Mouse (Mus musculus): ENCODE results near the gene Ubqln3.

The Ubqln3 gene

DNA sequence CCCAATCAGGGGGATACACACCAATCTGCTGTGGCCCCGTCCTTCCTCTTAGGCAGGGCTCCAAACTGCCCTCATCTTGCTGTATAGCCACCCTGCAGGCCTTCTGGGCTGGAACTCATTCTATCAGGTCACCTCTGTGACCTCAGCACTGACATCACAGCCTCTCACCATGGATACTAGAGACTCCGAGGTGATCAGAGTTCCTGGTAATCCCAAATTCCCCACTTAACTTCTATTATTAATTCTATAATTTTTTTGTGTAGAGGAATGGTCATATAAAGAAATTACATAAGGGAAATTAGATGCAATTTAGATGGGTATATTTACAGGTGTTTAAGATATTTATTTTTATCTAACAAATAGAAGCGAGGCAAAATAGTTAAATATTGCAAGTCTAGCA is at the start of gene Ubqln3:
TSS of gene Ubqln3 (minus strand) at position 101 of the 400 bp plus-strand sequence.
- no peak for DNase-seq (ENCODE audit: low spot score in 2 of 2)

DNA sequence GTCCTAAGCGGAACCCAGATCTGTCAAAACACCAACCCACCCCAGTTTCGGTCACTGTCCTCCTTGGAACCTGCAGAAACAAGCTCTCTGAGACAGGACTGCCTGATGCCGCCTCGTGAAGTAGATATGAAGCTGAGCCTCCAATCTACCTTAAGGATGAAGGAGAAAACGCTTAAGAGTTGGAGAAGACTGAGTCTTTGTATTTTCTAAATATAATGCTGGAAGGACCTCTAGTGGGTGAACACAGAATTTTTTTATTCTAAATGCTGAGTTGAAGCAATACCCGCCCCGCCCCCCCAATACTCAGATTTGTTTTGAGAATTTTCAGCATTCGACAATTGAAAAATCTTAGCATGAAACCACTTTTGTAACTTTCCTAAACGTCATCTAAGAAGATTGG is 48.2 kb upstream of the Ubqln3 start:
- DNase-seq (ENCODE audit: low spot score in 2 of 2), result no peak

DNA sequence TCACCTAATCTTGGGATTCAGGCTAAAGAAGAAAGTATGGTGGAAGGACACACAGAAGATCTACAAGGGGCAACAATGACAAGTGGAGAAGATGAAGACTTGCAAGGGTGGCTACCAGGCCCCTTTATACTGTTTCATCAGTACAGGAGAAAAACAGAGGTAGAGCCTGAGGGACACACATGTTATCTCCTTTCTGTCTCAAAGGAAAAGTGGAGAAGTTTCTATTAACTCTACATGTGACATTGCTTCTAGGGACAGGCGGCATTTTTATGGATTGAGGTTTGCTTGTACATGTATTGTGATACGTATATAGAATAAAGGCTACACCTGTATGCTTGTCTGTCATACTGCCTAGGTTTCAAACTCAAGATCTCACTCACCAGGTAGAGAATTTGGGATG is 40.2 kb upstream of the Ubqln3 start, which contains the start of gene Olfr648:
TSS of gene Olfr648 (minus strand) at position 101 of the 400 bp plus-strand sequence.
- no peak for DNase-seq (ENCODE audit: low spot score in 2 of 2)

DNA sequence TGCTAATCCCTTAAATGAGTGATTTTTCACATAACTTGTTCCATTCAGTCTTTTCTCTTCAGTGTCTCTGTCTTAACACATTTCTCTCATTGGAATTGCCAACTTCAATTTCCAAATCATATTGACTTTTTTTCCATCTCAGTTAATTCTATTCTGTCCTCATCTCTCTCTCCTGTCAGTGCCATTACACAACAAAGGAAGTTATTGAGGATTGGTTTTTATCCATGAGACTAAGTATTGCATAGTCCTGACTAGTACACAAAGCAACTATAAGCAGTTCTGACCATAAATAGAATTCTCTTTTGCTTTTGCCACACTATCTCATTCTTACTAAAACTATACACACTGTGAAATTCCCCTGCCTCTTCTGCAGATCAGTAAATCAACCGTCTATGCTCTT is 36.0 kb upstream of the Ubqln3 start:
- no peak for DNase-seq (ENCODE audit: low spot score in 2 of 2)

DNA sequence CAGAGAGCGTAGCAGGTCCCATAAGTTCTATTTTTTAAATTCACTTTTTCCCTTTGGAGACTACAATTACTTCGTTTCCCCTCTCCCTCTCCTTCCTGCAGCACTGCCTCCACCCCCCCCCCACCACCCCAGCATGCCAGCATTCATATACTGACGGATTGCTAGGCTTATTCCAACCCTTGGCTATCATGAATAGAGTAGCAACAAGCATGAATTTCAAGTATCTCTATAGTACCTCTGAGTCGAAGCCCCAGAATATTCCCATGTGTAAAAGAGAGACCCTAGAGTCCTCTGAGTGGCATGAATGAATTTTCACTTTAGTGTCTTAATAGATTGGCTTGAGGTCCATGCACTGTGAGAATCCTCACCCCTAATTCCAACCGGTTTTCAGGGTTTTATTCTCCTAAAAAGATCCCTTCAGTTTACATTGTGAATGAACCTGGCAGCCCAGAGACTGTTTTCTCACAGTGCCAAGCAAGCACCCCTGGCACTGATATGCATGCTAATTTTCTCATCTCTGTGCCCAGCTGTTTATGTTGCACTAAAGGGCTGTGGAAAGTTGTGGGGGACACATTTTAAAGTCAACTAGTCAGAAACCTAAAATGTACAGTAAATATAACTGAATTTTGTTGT is 35.5 kb upstream of the Ubqln3 start:
- DNase-seq (ENCODE audit: low spot score in 2 of 2), result no peak

DNA sequence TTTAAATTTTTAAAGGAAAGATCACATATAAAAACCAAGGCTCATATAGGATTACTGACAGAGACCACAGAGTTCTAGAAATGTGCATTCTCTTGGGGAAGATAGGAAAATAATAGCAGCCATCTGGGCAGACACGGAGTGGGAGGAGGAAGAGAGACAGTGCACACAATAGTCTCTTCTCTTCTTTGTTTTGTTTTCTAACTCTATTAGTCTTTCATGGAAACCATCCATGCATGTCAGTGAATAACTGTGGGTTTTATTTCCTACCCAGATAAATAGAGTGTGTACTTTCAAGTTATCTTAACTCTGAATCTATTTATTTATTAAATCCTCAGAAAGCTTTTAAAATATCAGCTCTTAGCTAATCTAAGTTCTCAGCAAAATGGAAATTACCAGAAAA is 32.0 kb upstream of the Ubqln3 start:
- DNase-seq (ENCODE audit: low spot score in 2 of 2), result no peak

DNA sequence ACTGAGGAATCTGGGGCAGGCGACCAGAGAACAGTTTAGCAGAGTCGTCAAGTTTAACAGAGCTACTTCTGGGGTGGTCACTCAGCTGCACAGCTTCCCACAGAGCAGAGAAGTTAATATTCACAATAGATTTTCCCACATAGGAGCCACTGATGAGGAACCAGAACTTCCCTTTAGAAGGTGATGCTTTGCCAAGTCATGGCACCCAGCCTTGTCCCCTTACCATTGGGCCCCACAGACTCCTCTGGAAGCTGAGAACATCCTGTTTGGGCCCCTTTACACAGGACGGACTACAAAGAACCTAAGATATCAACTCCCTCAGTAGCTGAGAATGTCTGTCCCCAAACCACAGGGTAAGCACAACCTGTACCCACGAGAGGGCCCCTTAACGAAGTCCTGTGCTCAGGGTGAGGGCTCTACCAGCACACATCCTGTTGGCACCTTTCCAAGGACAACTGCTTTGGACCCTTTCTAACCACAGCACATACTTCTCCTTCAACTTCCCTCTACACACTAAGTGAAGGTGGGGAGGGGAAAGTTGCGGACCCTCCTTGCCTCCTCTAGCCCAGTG is 26.6 kb upstream of the Ubqln3 start:
- no peak for DNase-seq (ENCODE audit: low spot score in 2 of 2)

DNA sequence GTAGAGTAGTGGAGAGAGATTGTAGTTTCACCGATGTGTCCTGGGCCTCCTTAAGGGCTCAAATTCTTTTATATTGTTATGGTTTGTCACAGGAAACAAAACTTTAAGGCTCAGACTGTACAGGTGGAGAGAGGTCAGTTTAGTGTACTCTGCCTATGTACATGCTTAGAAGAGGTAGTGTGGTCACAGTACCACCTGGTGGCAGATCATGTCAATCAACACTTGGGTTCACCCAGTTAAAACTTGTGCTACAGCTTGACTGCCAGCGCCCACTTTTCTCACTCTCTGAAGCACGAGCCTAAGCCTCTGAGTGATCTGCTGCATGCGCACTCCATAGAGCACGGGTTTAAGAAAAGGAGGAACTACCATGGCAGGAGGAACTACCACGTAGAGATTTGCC is 24.0 kb upstream of the Ubqln3 start:
- DNase-seq (ENCODE audit: low spot score in 2 of 2), result no peak

DNA sequence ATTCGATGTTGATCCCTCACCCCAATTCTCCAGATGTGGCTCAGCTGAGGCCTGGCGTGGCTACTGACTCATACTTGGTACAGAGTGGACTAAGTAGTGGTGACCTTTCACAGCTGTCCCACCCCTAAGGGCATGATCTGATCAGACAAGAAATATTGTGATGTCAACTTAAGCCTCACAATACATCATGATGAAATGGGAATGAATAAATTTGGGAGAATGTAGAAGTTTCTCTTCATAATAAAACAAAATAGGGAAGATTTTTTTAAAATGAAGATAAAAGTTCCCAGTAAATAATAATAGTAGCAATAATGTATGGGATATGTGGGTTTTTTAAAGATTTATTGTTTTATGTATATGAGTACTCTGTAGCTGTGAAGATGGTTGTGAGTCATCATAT is 7.4 kb upstream of the Ubqln3 start, which contains the start of gene Ubqlnl:
TSS of gene Ubqlnl (minus strand) at position 101 of the 400 bp plus-strand sequence.
- DNase-seq (ENCODE audit: low spot score in 2 of 2), result no peak

DNA sequence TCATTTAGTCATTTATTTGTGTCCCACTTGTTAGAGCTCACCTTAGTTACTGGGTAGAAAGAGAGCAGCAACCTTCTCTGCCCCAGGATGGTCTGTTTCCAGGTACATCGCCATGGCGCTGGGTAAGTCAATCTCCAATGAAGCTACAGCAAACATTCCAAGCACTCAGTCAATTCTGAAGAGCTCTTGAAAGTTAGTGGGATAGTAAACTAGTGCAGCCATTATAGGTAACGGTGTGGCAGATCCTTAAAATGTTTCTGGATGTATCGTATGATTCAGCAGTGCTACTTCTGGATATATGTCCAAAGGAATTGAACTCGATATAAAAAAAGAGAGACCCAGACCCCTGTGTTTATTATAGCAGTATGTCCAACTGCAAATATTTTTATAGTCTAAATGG is 5.8 kb downstream of the Ubqln3 start, which contains the start of gene Olfr643:
TSS of gene Olfr643 (minus strand) at position 101 of the 400 bp plus-strand sequence.
- DNase-seq (ENCODE audit: low spot score in 2 of 2), result no peak

DNA sequence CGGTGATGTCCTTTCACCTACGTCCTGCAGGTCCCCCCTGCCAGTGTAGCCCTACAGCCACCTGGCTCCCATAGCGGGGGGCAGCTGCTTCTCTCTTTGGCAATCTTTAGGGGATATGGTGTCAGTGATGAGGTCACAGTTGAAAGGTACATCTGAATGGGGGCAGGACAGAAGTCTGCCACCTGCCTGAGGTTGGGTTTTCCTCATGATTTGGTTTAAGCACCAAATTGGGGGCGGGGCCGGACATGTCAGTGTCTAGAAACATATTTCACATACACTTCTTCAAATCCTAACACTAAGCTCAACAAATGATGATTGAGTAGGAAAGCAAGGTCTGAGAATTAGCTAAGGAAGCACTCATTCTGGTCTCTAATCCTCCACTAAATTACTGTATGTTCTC is 13.4 kb downstream of the Ubqln3 start, which contains the start of gene Ubqln5:
TSS of gene Ubqln5 (minus strand) at position 101 of the 400 bp plus-strand sequence.
- no peak for DNase-seq (ENCODE audit: low spot score in 2 of 2)

DNA sequence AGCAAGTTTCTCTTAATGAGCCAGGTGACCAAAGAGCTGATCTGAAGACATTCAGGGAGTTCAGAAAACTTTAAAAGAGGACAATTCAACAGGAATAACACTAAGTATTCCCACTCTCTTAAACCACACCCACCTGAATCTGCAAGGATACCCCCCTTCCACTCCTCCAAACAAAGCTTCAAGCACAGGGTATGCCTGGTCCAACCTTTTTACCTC is 38.4 kb downstream of the Ubqln3 start, which contains the start of gene Olfr646:
TSS of gene Olfr646 (plus strand) at position 117 of the 216 bp plus-strand sequence.
- DNase-seq (ENCODE audit: low spot score in 2 of 2), result no peak

DNA sequence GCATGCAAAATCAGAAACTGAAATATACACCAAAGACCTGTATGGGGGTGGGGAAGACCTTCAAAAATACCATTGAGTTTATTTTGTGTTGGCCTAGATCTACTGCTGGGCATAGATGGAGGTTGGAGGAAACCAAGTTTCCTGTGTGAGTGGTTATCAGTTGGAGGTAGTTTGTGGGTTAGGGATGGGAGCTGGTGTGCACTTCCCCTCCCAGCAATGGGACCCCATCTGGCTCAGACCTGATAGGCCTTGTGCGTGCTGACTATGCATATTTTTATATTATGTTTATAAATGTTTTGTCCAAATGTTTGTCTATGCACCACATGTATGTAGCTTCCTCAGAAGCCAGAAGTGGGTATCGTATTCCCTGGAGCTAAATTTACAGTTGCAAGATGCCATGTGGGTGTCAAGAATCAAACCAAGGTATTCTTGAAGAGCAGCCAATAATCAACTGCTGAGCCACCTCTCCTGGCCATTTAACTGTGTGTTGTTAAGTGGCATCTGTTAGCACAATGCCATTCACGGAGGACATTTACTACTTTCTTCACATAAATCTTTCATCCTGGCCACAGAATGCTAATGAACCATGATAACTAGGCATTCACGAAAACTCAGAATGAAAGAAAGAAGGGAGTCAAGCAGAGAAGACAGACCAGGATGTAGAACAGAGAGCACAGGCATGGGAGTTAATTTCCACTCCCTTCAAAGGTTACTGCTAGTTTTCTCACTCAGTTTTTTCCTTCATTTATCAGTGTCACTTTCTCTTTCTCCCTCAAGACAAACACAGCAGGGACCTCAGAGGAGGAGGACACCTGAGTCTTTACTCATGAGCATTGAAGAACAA is 38.9 kb downstream of the Ubqln3 start:
- DNase-seq (ENCODE audit: low spot score in 2 of 2), result no peak

Measured in frontal cortex, postnatal 10 days (tissue).